Mouse (Mus musculus): Measurements from ENCODE around the gene Nrxn1.

Nrxn1 gene

DNA sequence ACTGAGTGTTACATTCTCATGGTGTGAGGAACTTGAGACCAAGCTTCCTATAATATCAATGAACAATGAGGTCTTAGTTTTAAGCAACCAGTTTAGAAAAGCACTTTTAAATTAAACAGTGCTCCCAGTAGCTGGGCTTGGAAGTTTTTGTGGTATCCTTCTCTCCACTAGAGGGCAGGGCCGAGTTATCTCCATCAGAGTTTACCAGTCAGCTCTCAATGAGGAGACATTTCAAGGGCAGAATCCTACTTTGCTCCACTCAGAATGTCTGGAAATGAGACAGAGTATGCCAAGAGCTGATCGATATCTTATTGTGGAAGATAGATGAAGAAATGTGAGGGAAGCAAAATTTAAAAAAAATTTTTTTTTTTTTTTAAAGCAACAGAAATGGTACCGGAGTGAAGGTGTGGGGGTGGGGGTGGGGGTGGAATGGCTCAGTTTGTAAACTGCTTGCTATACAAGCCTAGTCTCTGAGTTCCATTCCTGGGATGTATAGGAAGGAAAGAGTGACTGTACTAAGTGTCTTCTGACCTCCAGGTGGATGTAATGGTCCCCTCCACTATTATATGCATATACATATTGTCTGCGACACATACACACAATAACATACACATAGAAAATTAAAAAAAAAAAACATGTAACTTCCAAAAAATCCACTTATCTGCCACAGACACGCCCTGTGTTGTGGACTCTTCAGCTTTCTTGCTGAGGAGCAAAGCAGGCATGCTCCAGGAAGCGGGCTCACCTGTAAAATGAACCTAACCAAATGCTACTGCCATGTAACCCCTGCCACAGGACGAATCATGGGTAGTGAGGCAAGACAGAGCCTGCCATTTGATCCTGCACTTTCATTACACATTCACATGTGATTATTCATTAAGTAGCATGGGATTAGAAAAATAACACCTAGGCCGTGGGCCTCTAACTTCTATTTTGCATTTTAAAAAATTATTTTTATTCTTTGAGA lies 283.4 kb downstream of the Nrxn1 start:
- DNase-seq (ENCODE audit: low spot score) = peak; percentile 16

DNA sequence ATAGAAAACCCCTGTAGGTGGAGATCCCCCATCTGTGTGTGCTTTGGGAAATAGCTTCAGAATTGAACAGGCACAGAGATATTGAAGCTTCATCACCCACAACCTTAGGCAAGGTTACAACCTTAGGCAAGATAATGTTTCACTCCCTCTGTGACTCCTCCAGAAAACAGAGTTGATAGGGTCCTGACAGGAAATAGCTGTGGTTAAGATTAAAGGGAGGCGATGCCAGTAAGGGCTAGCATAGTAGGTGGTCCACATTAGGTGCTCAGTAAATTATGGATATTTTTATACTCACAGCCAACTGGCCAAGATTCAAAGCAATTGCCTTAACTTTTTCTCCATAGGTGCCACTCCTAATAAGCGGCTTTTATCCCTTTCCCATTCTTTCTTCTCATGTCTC lies 284.6 kb downstream of the Nrxn1 start:
- no peak for DNase-seq (ENCODE audit: low spot score)

- DNase-seq (ENCODE audit: low spot score) = no peak
Observed at GRCm38 (mm10) chr17:90807199-90807598, 285.7 kb downstream of the Nrxn1 start.

DNA sequence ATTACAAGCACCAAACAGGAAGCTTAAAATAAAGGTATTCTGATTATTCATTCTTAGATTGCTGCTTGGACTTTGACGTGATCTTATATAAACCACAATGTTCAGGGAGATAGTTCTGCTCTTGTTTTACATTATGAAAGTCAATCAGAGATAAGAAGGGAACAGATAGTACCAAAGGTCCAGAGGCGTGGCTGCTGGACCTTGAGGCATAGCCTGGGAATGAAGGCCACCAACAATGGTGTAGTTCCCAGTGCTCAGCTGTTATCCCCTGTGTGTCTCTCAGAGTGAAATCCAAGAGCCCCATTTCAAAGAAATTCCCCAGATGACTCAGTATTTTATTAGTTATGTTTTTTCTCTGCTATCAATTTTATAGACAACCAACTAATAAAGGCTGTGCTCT lies 294.2 kb downstream of the Nrxn1 start:
- no peak for DNase-seq (ENCODE audit: low spot score)

GRCm38 (mm10) chr17:90797659-90798288 lies 295.1 kb downstream of the Nrxn1 start:
- DNase-seq (ENCODE audit: low spot score) = no peak

DNA sequence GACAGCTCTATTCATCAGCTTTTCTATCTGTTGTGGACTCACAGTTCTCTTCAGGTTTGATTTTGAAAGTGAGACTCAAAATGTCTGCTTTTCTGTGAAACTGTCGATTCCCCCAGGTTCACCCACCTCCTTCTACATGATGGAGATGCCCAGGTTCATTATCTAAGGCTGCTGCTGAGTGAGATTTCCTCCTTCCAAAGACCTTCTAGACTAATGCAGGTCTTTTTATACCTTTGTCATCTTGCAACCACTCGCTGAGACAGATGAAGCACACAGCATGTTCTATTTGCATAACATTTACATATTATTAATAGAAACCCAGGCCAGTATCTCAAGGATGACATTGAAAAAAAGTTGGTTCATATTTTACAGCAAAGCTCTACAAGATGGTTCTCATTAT lies 295.9 kb downstream of the Nrxn1 start:
- no peak for DNase-seq (ENCODE audit: low spot score)

GRCm38 (mm10) chr17:90788491-90789127 lies 304.3 kb downstream of the Nrxn1 start:
- no peak for DNase-seq (ENCODE audit: low spot score)

DNA sequence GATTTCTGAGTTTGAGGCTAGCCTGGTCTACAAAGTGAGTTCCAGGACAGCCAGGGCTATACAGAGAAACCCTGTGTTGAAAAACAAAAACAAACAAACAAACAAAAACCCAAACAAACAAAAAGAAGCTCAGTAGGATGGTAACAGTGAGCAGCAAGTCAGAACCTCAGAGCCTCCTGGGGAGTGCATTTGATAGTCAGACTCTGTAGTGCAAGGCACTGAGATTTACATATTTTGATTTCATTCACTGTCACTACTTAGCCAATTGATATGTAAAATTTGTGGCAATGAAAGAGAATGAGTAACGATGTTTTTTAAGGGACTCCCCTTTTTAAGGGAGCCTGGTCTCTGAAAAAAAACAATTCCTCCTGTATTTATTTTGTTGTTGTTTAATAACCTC lies 304.8 kb downstream of the Nrxn1 start:
- DNase-seq (ENCODE audit: low spot score) = no peak

GRCm38 (mm10) chr17:90787121-90787788 lies 305.6 kb downstream of the Nrxn1 start:
- DNase-seq (ENCODE audit: low spot score) = no peak

DNA sequence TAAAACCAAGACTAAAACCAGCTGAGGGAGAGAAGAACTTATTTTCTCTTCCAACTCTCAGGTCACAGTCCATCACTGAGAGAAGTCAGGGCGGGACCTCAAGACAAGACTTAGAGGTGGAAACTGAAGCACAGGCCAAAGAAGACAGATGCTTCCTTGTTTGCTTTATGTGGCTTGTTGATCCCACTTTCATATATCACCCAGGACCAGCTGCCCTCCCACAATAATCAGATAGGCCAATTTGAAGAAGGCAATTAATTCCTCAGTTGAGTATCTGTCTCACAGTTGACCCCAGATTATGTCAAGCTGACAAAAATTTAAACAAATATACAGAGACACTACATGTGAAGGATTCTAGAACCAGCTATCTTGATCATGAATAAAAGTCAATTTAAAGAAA lies 312.4 kb downstream of the Nrxn1 start:
- DNase-seq (ENCODE audit: low spot score) = no peak

DNA sequence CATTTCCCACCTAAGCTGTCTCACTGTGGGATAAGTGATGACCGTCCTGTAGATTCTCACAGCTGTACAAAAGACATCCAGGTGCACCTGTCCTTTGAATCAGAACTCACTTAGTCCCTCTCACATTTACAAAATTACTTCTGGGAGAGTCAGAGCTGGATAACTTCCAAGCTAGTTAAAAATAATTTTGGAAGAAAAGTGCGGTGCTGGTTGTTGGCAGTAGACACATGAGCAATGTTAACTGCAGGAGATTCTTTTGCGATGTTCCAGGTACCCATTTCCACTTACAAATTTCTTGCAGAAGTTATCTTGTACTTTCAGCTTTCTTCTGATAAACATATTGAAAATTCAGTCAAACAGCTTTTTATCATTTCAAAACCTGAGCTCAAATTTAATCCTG lies 317.5 kb downstream of the Nrxn1 start:
- DNase-seq (ENCODE audit: low spot score) = no peak

GRCm38 (mm10) chr17:90773233-90773632 lies 319.6 kb downstream of the Nrxn1 start:
- DNase-seq (ENCODE audit: low spot score) = no peak

GRCm38 (mm10) chr17:90768216-90768615 lies 324.7 kb downstream of the Nrxn1 start:
- DNase-seq (ENCODE audit: low spot score) = no peak

GRCm38 (mm10) chr17:90727124-90727523 lies 365.7 kb downstream of the Nrxn1 start:
- no peak for DNase-seq (ENCODE audit: low spot score)

DNA sequence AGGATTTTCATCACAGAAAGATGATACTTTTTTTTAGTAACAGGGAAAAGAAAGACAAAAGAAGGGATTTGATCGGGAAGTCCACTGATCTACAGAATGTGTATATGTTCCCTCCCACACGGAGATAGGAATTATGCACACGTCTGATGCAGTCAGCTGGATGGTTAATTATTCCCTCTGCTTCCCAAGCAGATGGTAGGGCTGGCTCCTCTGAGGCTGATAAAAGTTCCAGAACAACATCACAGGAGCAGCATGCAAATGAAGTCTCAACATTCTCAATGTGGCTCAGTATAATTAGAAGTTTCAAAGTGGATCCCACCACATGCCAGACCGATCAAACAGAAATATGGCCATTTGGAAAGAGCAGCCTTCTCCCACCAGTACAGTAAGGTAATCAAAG lies 388.1 kb downstream of the Nrxn1 start:
- DNase-seq (ENCODE audit: low spot score) = no peak

GRCm38 (mm10) chr17:90702626-90703025 lies 390.2 kb downstream of the Nrxn1 start:
- no peak for DNase-seq (ENCODE audit: low spot score)

GRCm38 (mm10) chr17:90696071-90696800 lies 396.6 kb downstream of the Nrxn1 start:
- no peak for DNase-seq (ENCODE audit: low spot score)

- DNase-seq (ENCODE audit: low spot score) = no peak
Observed at GRCm38 (mm10) chr17:90695086-90695584, 397.7 kb downstream of the Nrxn1 start.

GRCm38 (mm10) chr17:90684172-90684571 lies 408.7 kb downstream of the Nrxn1 start:
- DNase-seq (ENCODE audit: low spot score) = no peak

DNA sequence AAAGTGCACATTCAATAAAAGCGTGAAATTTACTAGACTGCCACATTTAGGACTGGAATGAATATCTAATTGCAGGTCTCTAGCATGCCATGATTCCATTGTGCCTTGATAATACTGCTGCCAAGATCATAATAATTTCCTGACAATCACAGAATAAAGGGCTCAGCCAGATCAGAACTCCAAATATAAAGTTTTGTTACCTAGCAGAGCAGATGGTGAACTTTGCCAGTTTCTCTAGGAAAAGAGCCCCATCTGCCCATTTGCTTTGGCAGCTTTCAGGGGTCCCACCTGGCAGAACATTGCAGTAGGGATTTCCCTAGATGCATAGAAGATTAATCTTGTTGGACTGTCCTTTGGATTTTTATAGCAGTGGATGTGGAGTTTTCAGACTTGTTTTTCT lies 411.9 kb downstream of the Nrxn1 start:
- DNase-seq (ENCODE audit: low spot score) = no peak

GRCm38 (mm10) chr17:90676676-90677075 lies 416.2 kb downstream of the Nrxn1 start:
- DNase-seq (ENCODE audit: low spot score) = no peak

All from yolk sac, embryonic 10.5 days (tissue).